Comparison of ENCODE assay signal across 18 mouse cellular contexts in genomic region chr19:10784061-10784460, GRCm38 (mm10). TPM values are rescaled to one million over a fixed set of nuclear protein-coding genes. Genes with fewer than 3 reads are reported as not detected.
DNase-seq lines count a peak whose midpoint lies in the region; ATAC-seq and TF ChIP-seq lines count a peak whose summit lies in the region.
"Had no signal": no experiment of that assay in that cellular context is flagged by ENCODE, and none has a peak within 500 bp of the region (broad histone marks: within the 10 kb centered on the region; RNA-seq: fewer than 3 reads in every experiment).

No protein-coding gene starts in this region.

- no peak overlapping the region for H3K4me2 ChIP-seq in hindbrain, postnatal 0 days (ENCODE audit: low read depth, low read length)
- no peak overlapping the region for H3K4me2 ChIP-seq in hindbrain, embryonic 13.5 days
- H3K4me2 ChIP-seq: embryonic facial prominence, embryonic 13.5 days had no signal

- no peaks in the 10 kb centered on the region for H3K9me3 ChIP-seq in hindbrain, postnatal 0 days (ENCODE audit: low read length)
- H3K9me3 ChIP-seq in hindbrain, embryonic 13.5 days, result no peaks in the 10 kb centered on the region
- H3K9me3 ChIP-seq: embryonic facial prominence, embryonic 13.5 days; midbrain, embryonic 10.5 days had no signal

- no peak for DNase-seq in hindbrain, postnatal 0 days (ENCODE audit: low spot score)
- DNase-seq in brain, embryonic 14.5 days (ENCODE audit: low read depth), result peak; percentile 5
- peak; percentile 79 for DNase-seq in thymus, postnatal 0 days (ENCODE audit: low spot score)
- no peak for DNase-seq in right cerebral cortex, postnatal 36 days (ENCODE audit: low spot score in 2 of 2)
- DNase-seq in ovary, postnatal 36 days (ENCODE audit: low spot score), result no peak
- DNase-seq: adrenal gland, adult 2 months; gastrocnemius, postnatal 14 days; layer of hippocampus, adult 9-11 months; lung, postnatal 14 days had no signal

- H3K4me3 ChIP-seq in hindbrain, postnatal 0 days (ENCODE audit: low read length), result no peak overlapping the region
- H3K4me3 ChIP-seq in hindbrain, embryonic 13.5 days, result no peak overlapping the region
- H3K4me3 ChIP-seq: embryonic facial prominence, embryonic 13.5 days; midbrain, embryonic 10.5 days had no signal

- 0 out of 2 replicates have a peak overlapping the region, but pooled peaks have one; percentile 27 for H3K27ac ChIP-seq in hindbrain, postnatal 0 days
- no peak overlapping the region for H3K27ac ChIP-seq in hindbrain, embryonic 13.5 days
- H3K27ac ChIP-seq: embryonic facial prominence, embryonic 13.5 days; kidney, postnatal 0 days; liver, embryonic 14.5 days; midbrain, embryonic 10.5 days had no signal

- TF ChIP-seq POLR2A in brain, embryonic 14.5 days (IDR thresholded peaks at IDR 0.05; ENCODE audit: borderline replicate concordance, extremely low read depth, insufficient read depth, insufficient read length, poor library complexity, severe bottlenecking), result no peak

- 30% methylated on average over 3 of the region's 3 CpGs for WGBS in hindbrain, postnatal 0 days
- WGBS in hindbrain, embryonic 13.5 days, result 27% methylated on average over 3 of the region's 3 CpGs

- H3K4me1 ChIP-seq in hindbrain, postnatal 0 days (ENCODE audit: insufficient read depth, low read length), result peaks cover 5% of the 10 kb centered on the region; the same call in 1 of the 2 replicates
- peaks cover 8% of the 10 kb centered on the region; the same call in 1 of the 2 replicates for H3K4me1 ChIP-seq in hindbrain, embryonic 13.5 days (replicated peaks)

- TF ChIP-seq CTCF in hindbrain, postnatal 0 days (IDR thresholded peaks at IDR 0.05; ENCODE audit: low read depth), result no peak
- TF ChIP-seq CTCF in brain, embryonic 14.5 days (IDR thresholded peaks at IDR 0.05; ENCODE audit: borderline replicate concordance, extremely low read depth, insufficient read depth, insufficient read length), result no peak

- H3K9ac ChIP-seq in hindbrain, postnatal 0 days (replicated peaks; ENCODE audit: low read length), result no peak overlapping the region
- H3K9ac ChIP-seq in hindbrain, embryonic 13.5 days, result no peak overlapping the region
- H3K9ac ChIP-seq: embryonic facial prominence, embryonic 13.5 days; liver, embryonic 14.5 days had no signal

- no peak for ATAC-seq in hindbrain, postnatal 0 days
- ATAC-seq in hindbrain, embryonic 13.5 days (ENCODE audit: low FRiP score), result no peak
- peak; percentile 1 for ATAC-seq in CD4-positive, CD25-positive, alpha-beta regulatory T cell, adult 4 months

- no peaks in the 10 kb centered on the region for H3K36me3 ChIP-seq in hindbrain, postnatal 0 days (ENCODE audit: insufficient read depth, low read length)
- H3K36me3 ChIP-seq in hindbrain, embryonic 13.5 days, result no peaks in the 10 kb centered on the region
- H3K36me3 ChIP-seq: embryonic facial prominence, embryonic 13.5 days; midbrain, embryonic 10.5 days had no signal

- H3K27me3 ChIP-seq in hindbrain, postnatal 0 days (ENCODE audit: insufficient read depth, low read length), result no peaks in the 10 kb centered on the region
- no peaks in the 10 kb centered on the region for H3K27me3 ChIP-seq in hindbrain, embryonic 13.5 days
- H3K27me3 ChIP-seq: embryonic facial prominence, embryonic 13.5 days had no signal

RNA-seq across cellular contexts. Expression of gene Cd5, which starts 45.3 kb away (rescaled TPM):
- total RNA-seq in hindbrain, postnatal 0 days (2014; rRNA removed), result 0.68 TPM in 1 of 2 replicates, not detected in the other
- 0.26 and 0.32 TPM in 2 replicates for polyA plus RNA-seq in hindbrain, postnatal 0 days (2015; fragmentation: Nextera tagmentation; extraction: Ambion mirVana)
- 0.21 and 0.35 TPM in 2 replicates for polyA plus RNA-seq in hindbrain, embryonic 13.5 days (2015; fragmentation: Nextera tagmentation; extraction: Ambion mirVana)
- polyA plus RNA-seq in CD4-positive, CD25-positive, alpha-beta regulatory T cell, adult 4 months (2017; shearing (Covaris generic)), result 100 to 1,000 TPM; 449 to 646 TPM
- polyA plus RNA-seq in brain, embryonic 14.5 days (2012; rRNA removed), result 0.16 and 0.20 TPM in 2 replicates
- 116 and 132 TPM in 2 replicates for polyA plus RNA-seq in thymus, postnatal 0 days (2015; fragmentation: Nextera tagmentation; extraction: Ambion mirVana)
- total RNA-seq: gastrocnemius, postnatal 14 days had no signal
- polyA plus RNA-seq: intestine, embryonic 14.5 days; limb, embryonic 11.5 days; midbrain, embryonic 10.5 days had no signal

RNA-seq across cellular contexts. Expression of gene Cd6, which starts 45.8 kb away (rescaled TPM):
- not detected in 2 replicates for total RNA-seq in hindbrain, postnatal 0 days (2014; rRNA removed)
- polyA plus RNA-seq in hindbrain, postnatal 0 days (2015; fragmentation: Nextera tagmentation; extraction: Ambion mirVana), result 0.08 TPM in 1 of 2 replicates, not detected in the other
- polyA plus RNA-seq in hindbrain, embryonic 13.5 days (2015; fragmentation: Nextera tagmentation; extraction: Ambion mirVana), result not detected in 2 replicates
- 100 to 1,000 TPM; 464 to 904 TPM for polyA plus RNA-seq in CD4-positive, CD25-positive, alpha-beta regulatory T cell, adult 4 months (2017; shearing (Covaris generic))
- not detected in 2 replicates for polyA plus RNA-seq in brain, embryonic 14.5 days (2012; rRNA removed)
- 141 and 145 TPM in 2 replicates for polyA plus RNA-seq in thymus, postnatal 0 days (2015; fragmentation: Nextera tagmentation; extraction: Ambion mirVana)
- total RNA-seq: adrenal gland, adult 2 months; gastrocnemius, postnatal 14 days had no signal
- polyA plus RNA-seq: heart, embryonic 14.5 days; kidney, postnatal 0 days; liver, embryonic 14.5 days; midbrain, embryonic 10.5 days had no signal

RNA-seq across cellular contexts. Expression of gene Slc15a3, which starts 55.5 kb away (rescaled TPM):
- total RNA-seq in hindbrain, postnatal 0 days (2014; rRNA removed), result 1.5 and 1.9 TPM in 2 replicates
- polyA plus RNA-seq in hindbrain, postnatal 0 days (2015; fragmentation: Nextera tagmentation; extraction: Ambion mirVana), result 0.21 and 0.78 TPM in 2 replicates
- polyA plus RNA-seq in hindbrain, embryonic 13.5 days (2015; fragmentation: Nextera tagmentation; extraction: Ambion mirVana), result 0.25 and 0.36 TPM in 2 replicates
- 1 to 10 TPM; 2.0 to 4.2 TPM for polyA plus RNA-seq in CD4-positive, CD25-positive, alpha-beta regulatory T cell, adult 4 months (2017; shearing (Covaris generic))
- polyA plus RNA-seq in brain, embryonic 14.5 days (2012; rRNA removed), result 0.61 and 1.0 TPM in 2 replicates
- 2.4 and 3.3 TPM in 2 replicates for polyA plus RNA-seq in thymus, postnatal 0 days (2015; fragmentation: Nextera tagmentation; extraction: Ambion mirVana)

Comparison
In these comparisons a context has a peak if more than half of its experiments do, and no peak if none do; other contexts are left out.
1. DNase-seq: peak in brain, embryonic 14.5 days (single experiment) and thymus, postnatal 0 days (single experiment); none in hindbrain, postnatal 0 days (single experiment), right cerebral cortex, postnatal 36 days (0 of 2) and ovary, postnatal 36 days (single experiment).
2. RNA of gene Cd5, which starts 45.3 kb away (polyA plus RNA-seq): 449 to 646 TPM in CD4-positive, CD25-positive, alpha-beta regulatory T cell, adult 4 months and 116 to 132 TPM in thymus, postnatal 0 days; 0.21 to 0.35 TPM in hindbrain, embryonic 13.5 days, 0.26 to 0.32 TPM in hindbrain, postnatal 0 days and 0.16 to 0.20 TPM in brain, embryonic 14.5 days; every median in the first group is over 10 times any median in the second.
3. RNA of gene Cd6, which starts 45.8 kb away (polyA plus RNA-seq): 464 to 904 TPM in CD4-positive, CD25-positive, alpha-beta regulatory T cell, adult 4 months and 141 to 145 TPM in thymus, postnatal 0 days; not detected in brain, embryonic 14.5 days, 0.08 TPM in hindbrain, postnatal 0 days and not detected in hindbrain, embryonic 13.5 days; every median in the first group is over 100 times any median in the second.